Mouse (Mus musculus) megakaryocyte, adult 5-6 weeks (primary cell): Measurements from ENCODE around the gene Slc4a1ap. TPM values are rescaled to one million over a fixed set of nuclear protein-coding genes. Genes with fewer than 3 reads are reported as not detected.
A peak's percentile ranks its signal among the peaks of the same experiment; 100 is the strongest.

Experiments used
- ATAC-seq: 2 replicates; pipeline ENCODE4 v1.8.0; 2016; ENCODE audit warnings: mild to moderate bottlenecking, inconsistent platforms; ENCODE audit not compliant: poor library complexity, severe bottlenecking
- total RNA-seq, 2 experiments: library from RNA; stranded (forward) in 1 of 2; stranded (reverse) in 1 of 2; fragments of 153-499, 151-499 nt in 1 of 2; fragments of 221-1000, 200-1000 nt in 1 of 2; gene quantifications; 2 replicates each; pipeline versions ENCODE4 v1.2.3 to v1.2.4; 2015 to 2017

Gene Slc4a1ap
- total RNA-seq, 2 experiments from 2014 or later: 41.3 to 44.2 TPM

- ATAC-seq: no peak
Observed at GRCm38 (mm10) chr5:31601162-31601722, 74.4 kb downstream of the Slc4a1ap start.

GRCm38 (mm10) chr5:31602377-31602776 is 75.6 kb downstream of the Slc4a1ap start:
- peak; percentile 92 for ATAC-seq

- ATAC-seq: no peak
Observed at GRCm38 (mm10) chr5:31603766-31604165, 77.0 kb downstream of the Slc4a1ap start.

- no peak for ATAC-seq
Observed at GRCm38 (mm10) chr5:31606151-31606550, 79.4 kb downstream of the Slc4a1ap start.

Other genes starting within 250 kb of the Slc4a1ap start
- gene Ift172, start 235.9 kb upstream of the Slc4a1ap start, total RNA-seq (2015): 9.6 and 13.6 TPM in 2 replicates
- 14.2 and 25.0 TPM in 2 replicates for gene Ift172, start 235.9 kb upstream of the Slc4a1ap start, total RNA-seq (2017)
- not detected in 2 replicates for gene Fndc4, start 230.9 kb upstream of the Slc4a1ap start, total RNA-seq (2015)
- not detected in 2 replicates for gene Fndc4, start 230.9 kb upstream of the Slc4a1ap start, total RNA-seq (2017)
- not detected in 2 replicates for gene Gckr, start 229.6 kb upstream of the Slc4a1ap start, total RNA-seq (2015)
- not detected in 2 replicates for gene Gckr, start 229.6 kb upstream of the Slc4a1ap start, total RNA-seq (2017)
- gene Zfp512, start 74.6 kb upstream of the Slc4a1ap start, total RNA-seq (2015): 11.0 and 18.1 TPM in 2 replicates
- gene Zfp512, start 74.6 kb upstream of the Slc4a1ap start, total RNA-seq (2017): 20.6 and 24.2 TPM in 2 replicates
- gene 4930548H24Rik, start 41.3 kb upstream of the Slc4a1ap start, total RNA-seq (2015): not detected in 2 replicates
- 0.12 and 0.44 TPM in 2 replicates for gene 4930548H24Rik, start 41.3 kb upstream of the Slc4a1ap start, total RNA-seq (2017)
- gene Gpn1, start 32.3 kb upstream of the Slc4a1ap start, total RNA-seq (2015): 7.7 and 11.0 TPM in 2 replicates
- 9.6 and 14.9 TPM in 2 replicates for gene Gpn1, start 32.3 kb upstream of the Slc4a1ap start, total RNA-seq (2017)
- gene Supt7l, start 812 bp downstream of the Slc4a1ap start, total RNA-seq (2015): 11.2 and 14.0 TPM in 2 replicates
- 14.1 and 18.5 TPM in 2 replicates for gene Supt7l, start 812 bp downstream of the Slc4a1ap start, total RNA-seq (2017)
- gene Mrpl33, start 69.9 kb downstream of the Slc4a1ap start, total RNA-seq (2015): 754 and 797 TPM in 2 replicates
- gene Mrpl33, start 69.9 kb downstream of the Slc4a1ap start, total RNA-seq (2017): 428 and 432 TPM in 2 replicates
- 52.2 and 60.9 TPM in 2 replicates for gene Rbks, start 170.6 kb downstream of the Slc4a1ap start, total RNA-seq (2015)
- 31.0 and 37.4 TPM in 2 replicates for gene Rbks, start 170.6 kb downstream of the Slc4a1ap start, total RNA-seq (2017)
- 106 and 112 TPM in 2 replicates for gene Babam2, start 170.7 kb downstream of the Slc4a1ap start, total RNA-seq (2015)
- gene Babam2, start 170.7 kb downstream of the Slc4a1ap start, total RNA-seq (2017): 41.2 and 55.3 TPM in 2 replicates